Comparison of ENCODE assay signal across 7 mouse cellular contexts in the genomic region with DNA sequence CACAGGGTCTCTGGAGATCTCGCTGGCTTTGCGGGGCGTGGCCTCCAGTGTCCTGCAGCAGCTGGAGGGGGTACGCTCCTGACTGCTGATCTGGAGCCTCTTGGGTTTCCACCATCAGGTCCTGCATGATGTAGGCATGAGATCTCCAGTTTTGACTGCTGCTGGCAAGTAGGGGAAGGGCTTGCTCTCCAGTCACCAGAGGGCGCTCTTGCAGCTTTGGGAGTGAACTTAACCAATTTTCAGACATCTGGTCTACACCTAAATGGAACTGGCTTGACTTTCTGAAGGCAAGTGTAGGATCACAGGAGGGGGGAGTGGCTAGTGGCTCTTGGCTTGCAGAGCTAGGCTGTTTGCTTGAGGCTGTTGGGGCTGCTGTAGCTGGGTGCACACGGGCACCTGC. TPM values are rescaled to one million over a fixed set of nuclear protein-coding genes. Genes with fewer than 3 reads are reported as not detected.
DNase-seq lines count a peak whose midpoint lies in the region; ATAC-seq and TF ChIP-seq lines count a peak whose summit lies in the region.

No protein-coding gene starts in this region.

- peak overlapping the region; percentile 26; the same call in 1 of the 2 replicates for H3K9ac ChIP-seq in embryonic facial prominence, embryonic 11.5 days (replicated peaks; ENCODE audit: low read length)
- no peak overlapping the region for H3K9ac ChIP-seq in heart, adult 2 months (ENCODE audit: low read depth, low read length)
- H3K9ac ChIP-seq in midbrain, embryonic 16.5 days (ENCODE audit: low read depth, low read length): peak overlapping the region; percentile 51

- 10% methylated on average over 6 of the region's 6 CpGs for WGBS in embryonic facial prominence, embryonic 11.5 days
- 24% methylated on average over 6 of the region's 6 CpGs for WGBS in heart, adult 2 months
- whole genome bisulfite sequencing in midbrain, embryonic 16.5 days: 9% methylated on average over 6 of the region's 6 CpGs

- H3K27ac ChIP-seq in embryonic facial prominence, embryonic 11.5 days (replicated peaks; ENCODE audit: low read depth, low read length): no peak overlapping the region
- H3K27ac ChIP-seq in heart, adult 2 months: no peak overlapping the region
- peak overlapping the region; percentile 3; the same call in 1 of the 2 replicates for H3K27ac ChIP-seq in midbrain, embryonic 16.5 days (ENCODE audit: low read length)

- TF ChIP-seq CTCF in heart, adult 2 months (IDR thresholded peaks at IDR 0.05): peak; percentile 95

- peak overlapping the region; percentile 85 for H3K4me2 ChIP-seq in embryonic facial prominence, embryonic 11.5 days (ENCODE audit: low read depth, low read length)
- peak overlapping the region; percentile 88 for H3K4me2 ChIP-seq in midbrain, embryonic 16.5 days (ENCODE audit: low read length)

- intact Hi-C loops in heart, adult 2 months (cut with DNase I): loop anchor here (1.0 to 5.0 kb wide), 3 partner anchors 105 to 268 kb away; no protein-coding TSS in a partner anchor
- intact Hi-C loops in left cerebral cortex, postnatal 4 days (cut with DNase I): loop anchor here (5.0 kb wide), 2 partner anchors 107 to 267 kb away; no protein-coding TSS in a partner anchor

- 0 out of 2 replicates have a peak, but pooled peaks have one; percentile 48 for TF ChIP-seq EP300 in heart, adult 2 months (IDR thresholded peaks at IDR 0.05; ENCODE audit: insufficient read depth, low read depth, low read length)

- H3K9me3 ChIP-seq in embryonic facial prominence, embryonic 11.5 days (replicated peaks; ENCODE audit: control insufficient read depth, low read length): no peaks in the 10 kb centered on the region
- H3K9me3 ChIP-seq in midbrain, embryonic 16.5 days (replicated peaks; ENCODE audit: control insufficient read depth, low read length, poor library complexity, severe bottlenecking): no peaks in the 10 kb centered on the region

- no peak for ATAC-seq in embryonic facial prominence, embryonic 11.5 days (replicated peaks; ENCODE audit: insufficient number of reproducible peaks, low FRiP score, low TSS enrichment, low read depth)
- ATAC-seq in midbrain, embryonic 16.5 days: no peak

- DNase-seq in adrenal gland, postnatal 36 days: peak; percentile 91 to 93
- peak; percentile 97 for DNase-seq in embryonic facial prominence, embryonic 11.5 days (ENCODE audit: low spot score)
- DNase-seq in heart, adult 2 months: peak; percentile 75 to 82
- DNase-seq in kidney, adult 18-20 months: peak; percentile 79
- peak; percentile 95 for DNase-seq in left cerebral cortex, postnatal 4 days
- DNase-seq in spleen, postnatal 4 days (ENCODE audit: low spot score in 2 of 2): peak; percentile 59 to 84

- no peak for TF ChIP-seq POLR2A in heart, adult 2 months (IDR thresholded peaks at IDR 0.05; ENCODE audit: insufficient read depth, low read depth, low read length)

- H3K27me3 ChIP-seq in embryonic facial prominence, embryonic 11.5 days (ENCODE audit: control insufficient read depth, insufficient read depth, low read length): no peaks in the 10 kb centered on the region
- H3K27me3 ChIP-seq in heart, adult 2 months (ENCODE audit: control insufficient read depth, insufficient read depth, low read length): no peaks in the 10 kb centered on the region
- H3K27me3 ChIP-seq in midbrain, embryonic 16.5 days (ENCODE audit: control insufficient read depth, insufficient read depth, low read depth, low read length): no peaks in the 10 kb centered on the region

- peak overlapping the region; percentile 91 for H3K4me3 ChIP-seq in embryonic facial prominence, embryonic 11.5 days (ENCODE audit: low read depth, low read length)
- H3K4me3 ChIP-seq in heart, adult 2 months: no peak overlapping the region
- peak overlapping the region; percentile 93 for H3K4me3 ChIP-seq in midbrain, embryonic 16.5 days (ENCODE audit: low read depth, low read length)

- H3K79me2 ChIP-seq in heart, adult 2 months (replicated peaks; ENCODE audit: control insufficient read depth, insufficient read depth, low read length): no peaks in the 10 kb centered on the region

- H3K4me1 ChIP-seq in embryonic facial prominence, embryonic 11.5 days (ENCODE audit: control insufficient read depth, insufficient read depth, low read length): peaks cover 29% of the 10 kb centered on the region
- peaks cover 2% of the 10 kb centered on the region; the same call in 1 of the 2 replicates for H3K4me1 ChIP-seq in heart, adult 2 months (ENCODE audit: control insufficient read depth, insufficient read depth, low read length)
- peaks cover 73% of the 10 kb centered on the region for H3K4me1 ChIP-seq in midbrain, embryonic 16.5 days (ENCODE audit: control insufficient read depth, insufficient read depth, low read length)

- no peaks in the 10 kb centered on the region; the same call in 1 of the 2 replicates for H3K36me3 ChIP-seq in embryonic facial prominence, embryonic 11.5 days (replicated peaks; ENCODE audit: control insufficient read depth, insufficient read depth, low read depth, low read length)
- no peaks in the 10 kb centered on the region for H3K36me3 ChIP-seq in heart, adult 2 months (ENCODE audit: control insufficient read depth, insufficient read depth, low read length)
- no peaks in the 10 kb centered on the region for H3K36me3 ChIP-seq in midbrain, embryonic 16.5 days (ENCODE audit: control insufficient read depth, insufficient read depth, low read length)

RNA-seq across cellular contexts. Expression of a gene that starts 5.1 kb away (rescaled TPM):
- total RNA-seq in adrenal gland, postnatal 36 days (2021): 10 to 100 TPM; 34.0 to 38.0 TPM
- 15.3 and 15.9 TPM in 2 replicates for polyA plus RNA-seq in embryonic facial prominence, embryonic 11.5 days (2014; fragmentation: Nextera tagmentation; extraction: Ambion mirVana)
- total RNA-seq in heart, adult 2 months (2021): 1 to 10 TPM; 3.5 to 6.6 TPM
- polyA plus RNA-seq in heart, adult 2 months (2012; rRNA removed): 2.7 and 2.8 TPM in 2 replicates
- total RNA-seq in left cerebral cortex, postnatal 4 days (2021): 10 to 100 TPM; 31.1 to 35.9 TPM
- 9.3 and 11.3 TPM in 2 replicates for polyA plus RNA-seq in midbrain, embryonic 16.5 days (2015; fragmentation: Nextera tagmentation; extraction: Ambion mirVana)

Comparison
In these comparisons a context has a peak if more than half of its experiments do, and no peak if none do; other contexts are left out.
1. RNA of a gene that starts 5.1 kb away (total RNA-seq): 34.0 to 38.0 TPM in adrenal gland, postnatal 36 days and 31.1 to 35.9 TPM in left cerebral cortex, postnatal 4 days; 3.5 to 6.6 TPM in heart, adult 2 months; every median in the first group is over 4 times any median in the second.
2. Peak in every context shown above with its lines, with median percentiles within 50 percentile points of each other: DNase-seq.